Mouse (Mus musculus) heart, embryonic 14.5 days (tissue): ENCODE data around the gene Dgke. TPM values are rescaled to one million over a fixed set of nuclear protein-coding genes. Genes with fewer than 3 reads are reported as not detected.

Source experiments
- polyA plus RNA-seq: library from polyadenylated mRNA; unstranded; fragments of >200 nt; fragmentation: Nextera tagmentation; extraction: Ambion mirVana; gene quantifications from 2 replicates; pipeline ENCODE4 v1.2.1, GENCODE M21; 2014

Gene Dgke
- polyA plus RNA-seq, 1 experiment from 2014 or later: 6.7 TPM

Other genes with a start within 250 kb of the Dgke start
- gene Akap1, start 202.3 kb downstream of the Dgke start, polyA plus RNA-seq: 40.5 and 42.0 TPM in 2 replicates
- gene Scpep1, start 111.4 kb downstream of the Dgke start, polyA plus RNA-seq: 48.0 and 49.9 TPM in 2 replicates
- not detected in 2 replicates for gene Elobl, start 99.9 kb downstream of the Dgke start, polyA plus RNA-seq
- gene Coil, start 96.6 kb downstream of the Dgke start, polyA plus RNA-seq: 6.5 and 6.6 TPM in 2 replicates
- gene Trim25, start 67.5 kb downstream of the Dgke start, polyA plus RNA-seq: 15.9 and 16.7 TPM in 2 replicates
- gene Gm525, start 7.0 kb upstream of the Dgke start, polyA plus RNA-seq: not detected in 2 replicates
- 0.35 and 0.88 TPM in 2 replicates for gene Nog, start 235.5 kb upstream of the Dgke start, polyA plus RNA-seq